Mouse (Mus musculus) stomach, postnatal 0 days (tissue): Measurements from ENCODE around the gene Psors1c2. TPM values are rescaled to one million over a fixed set of nuclear protein-coding genes. Genes with fewer than 3 reads are reported as not detected.

Experiments
- ATAC-seq: fragments of 200-750 bp; cut with Nextera tagmentation; 2 replicates; pipeline ENCODE4 v1.8.0; 2017; ENCODE audit not compliant: low FRiP score, low TSS enrichment
- DNase-seq: peaks from one replicate; pipeline ENCODE4 v3.0.0-alpha.2; 2016; ENCODE audit warnings: low spot score
- H3K27ac ChIP-seq: fragments of 300-500 bp; sonication (generic); replicated peaks from 2 replicates; pipeline ENCODE4 v1.5.1; 2014; ENCODE audit warnings: mild to moderate bottlenecking, control low read depth
- H3K27me3 ChIP-seq: fragments of 300-500 bp; sonication (generic); 2 replicates; pipeline ENCODE4 v1.6.1; 2014; ENCODE audit warnings: low read length; ENCODE audit not compliant: control insufficient read depth, insufficient read depth
- H3K36me3 ChIP-seq: fragments of 300-500 bp; sonication (generic); 2 replicates; pipeline ENCODE4 v1.6.1; 2014; ENCODE audit warnings: low read length, mixed read lengths; ENCODE audit not compliant: control insufficient read depth, insufficient read depth
- H3K4me1 ChIP-seq: fragments of 300-500 bp; sonication (generic); replicated peaks from 2 replicates; pipeline ENCODE4 v1.6.1; 2014; ENCODE audit warnings: antibody characterized with exemption; ENCODE audit not compliant: control insufficient read depth, insufficient read depth
- H3K4me2 ChIP-seq: fragments of 300-500 bp; sonication (generic); replicated peaks from 2 replicates; pipeline ENCODE4 v1.6.1; 2014; ENCODE audit warnings: low read depth, mild to moderate bottlenecking, control low read depth, moderate library complexity
- H3K4me3 ChIP-seq: fragments of 300-500 bp; sonication (generic); 2 replicates; pipeline ENCODE4 v1.5.1; 2014; ENCODE audit warnings: low read depth, low read length, control low read depth
- H3K9ac ChIP-seq: fragments of 300-500 bp; sonication (generic); 2 replicates; pipeline ENCODE4 v1.6.1; 2014; ENCODE audit warnings: mild to moderate bottlenecking, low read length, control low read depth, mixed read lengths
- H3K9me3 ChIP-seq: fragments of 300-500 bp; sonication (generic); 2 replicates; pipeline ENCODE4 v1.6.1; 2016; ENCODE audit warnings: low read length; ENCODE audit not compliant: control insufficient read depth
- CTCF ChIP-seq: IDR thresholded peaks from 2 replicates; pipeline ENCODE4 v1.5.1; 2016; ENCODE audit warnings: antibody characterized with exemption, low read depth, mild to moderate bottlenecking, moderate library complexity
- EP300 ChIP-seq: optimal IDR thresholded peaks from 2 replicates; pipeline ENCODE3; 2016; ENCODE audit warnings: antibody characterized with exemption
- WGBS: fragments of 180-500 bp; shearing (Covaris S2); extraction: QIAGEN DNeasy Blood & Tissue Kit; methylation state at CpG from one replicate; pipeline ENCODE4 v1.1.7; 2014; 5-methylcytosine and 5-hydroxymethylcytosine counted together
- polyA plus RNA-seq: library from polyadenylated mRNA; unstranded; fragments of >200 nt; fragmentation: Nextera tagmentation; extraction: Ambion mirVana; gene quantifications from 2 replicates; pipeline ENCODE4 v1.2.1, GENCODE M21; 2015

The Psors1c2 gene
- polyA plus RNA-seq, 1 experiment from 2014 or later, result 66.8 TPM

DNA sequence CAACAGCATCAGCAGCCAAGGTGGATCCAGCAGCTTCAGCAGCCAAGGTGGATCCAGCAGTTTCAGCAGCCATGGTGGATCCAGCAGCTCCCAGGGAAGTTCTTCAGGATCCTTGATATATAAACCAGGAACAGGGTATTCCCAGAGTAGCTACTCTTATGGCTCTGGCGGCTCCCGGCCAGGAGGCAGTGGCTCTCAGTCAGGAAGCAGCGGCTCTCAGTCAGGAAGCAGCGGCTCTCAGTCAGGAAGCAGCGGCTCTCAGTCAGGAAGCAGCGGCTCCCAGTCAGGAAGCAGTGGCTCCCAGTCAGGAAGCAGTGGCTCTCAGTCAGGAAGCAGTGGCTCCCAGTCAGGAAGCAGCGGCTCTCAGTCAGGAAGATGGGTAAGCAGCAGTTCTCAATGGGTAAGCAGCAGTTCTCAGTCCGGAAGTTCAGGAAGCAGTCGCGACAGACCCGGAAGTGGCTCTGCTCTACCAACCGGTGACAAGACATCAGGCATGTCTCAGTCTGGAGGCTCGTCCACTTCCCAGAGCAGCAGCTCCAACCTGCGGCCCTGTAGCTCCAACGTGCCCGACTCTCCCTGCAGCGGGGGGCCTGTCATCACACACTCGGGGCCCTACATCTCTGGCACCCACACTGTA is 21.9 kb downstream of the Psors1c2 start:
- Histone ChIP-seq H3K4me1 (no peaks in the 10 kb centered on the region), H3K9ac (no peak overlapping the region), H3K36me3 (no peaks in the 10 kb centered on the region), H3K4me2 (no peak overlapping the region), H3K27ac (no peak overlapping the region), H3K27me3 (no peaks in the 10 kb centered on the region), H3K9me3 (no peaks in the 10 kb centered on the region), H3K4me3 (no peak overlapping the region)
- 93% methylated on average over 18 of the region's 18 CpGs for WGBS
- DNase-seq (no peak), ATAC-seq (no peak)
- no peak for TF ChIP-seq EP300
- no peak for TF ChIP-seq CTCF

DNA sequence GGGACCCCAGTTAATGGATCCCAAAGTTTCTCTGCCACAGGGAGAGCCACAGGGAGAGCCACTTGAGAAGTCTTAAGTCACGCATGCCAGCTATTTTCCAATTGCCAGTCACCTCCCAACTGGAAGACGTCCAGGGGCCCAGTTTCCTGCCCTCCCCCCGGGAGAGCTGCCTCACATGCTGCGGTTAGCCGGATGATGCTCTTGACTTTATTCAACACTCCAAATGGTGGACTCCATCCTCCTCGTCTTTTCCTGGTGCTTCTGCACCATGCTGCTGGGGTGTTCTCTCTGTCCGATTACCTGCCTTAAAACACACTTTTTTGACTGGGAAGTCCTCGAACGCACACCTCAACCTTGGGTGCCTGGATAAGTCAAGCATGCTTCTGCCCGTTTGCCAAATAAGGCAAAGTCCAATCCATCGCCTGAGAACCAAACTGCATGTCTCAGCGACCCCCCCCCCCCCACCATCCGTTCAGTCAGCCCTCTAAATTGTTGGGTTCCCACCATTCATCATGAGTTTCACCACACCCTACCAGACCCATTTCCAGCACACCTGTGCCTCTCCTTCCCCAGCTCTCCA is 23.3 kb downstream of the Psors1c2 start:
- Histone ChIP-seq H3K27ac (0 out of 2 replicates have a peak overlapping the region, but pooled peaks have one; percentile 18), H3K9me3 (no peaks in the 10 kb centered on the region), H3K4me3 (no peak overlapping the region), H3K27me3 (no peaks in the 10 kb centered on the region), H3K4me1 (no peaks in the 10 kb centered on the region), H3K9ac (no peak overlapping the region), H3K4me2 (no peak overlapping the region), H3K36me3 (no peaks in the 10 kb centered on the region)
- no peak for DNase-seq
- 81% methylated on average over 13 of the region's 13 CpGs for WGBS
- no peak for ATAC-seq
- TF ChIP-seq EP300, result no peak
- no peak for TF ChIP-seq CTCF

DNA sequence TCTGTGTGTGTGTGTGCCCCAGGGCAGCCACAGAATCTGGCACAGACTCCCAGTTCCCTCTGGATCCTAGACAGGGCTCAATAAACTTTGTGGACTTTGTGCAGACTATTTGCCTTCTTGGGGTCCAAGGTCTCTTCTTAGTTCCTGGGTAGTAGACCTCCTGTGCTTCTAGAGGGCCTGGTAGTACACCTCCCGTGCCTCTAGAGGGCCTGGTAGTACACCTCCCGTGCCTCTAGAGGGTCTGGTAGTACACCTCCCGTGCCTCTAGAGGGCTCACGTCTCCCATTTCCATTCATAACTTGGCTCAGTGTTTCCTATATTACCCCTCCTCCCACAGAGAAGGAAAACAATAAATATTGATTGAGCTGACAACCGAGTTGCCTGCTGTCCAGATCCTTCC is 23.8 kb downstream of the Psors1c2 start:
- Histone ChIP-seq H3K9ac (no peak overlapping the region), H3K4me3 (no peak overlapping the region), H3K27me3 (no peaks in the 10 kb centered on the region), H3K4me1 (no peaks in the 10 kb centered on the region), H3K36me3 (no peaks in the 10 kb centered on the region), H3K9me3 (no peaks in the 10 kb centered on the region), H3K27ac (peak overlapping the region; percentile 56; the same call in 1 of the 2 replicates), H3K4me2 (0 out of 2 replicates have a peak overlapping the region, but pooled peaks have one; percentile 25)
- peak; percentile 73 for DNase-seq
- WGBS, result 21% methylated on average over 5 of the region's 5 CpGs
- ATAC-seq, result peak; percentile 74
- TF ChIP-seq EP300, result no peak
- TF ChIP-seq CTCF, result peak; percentile 91

DNA sequence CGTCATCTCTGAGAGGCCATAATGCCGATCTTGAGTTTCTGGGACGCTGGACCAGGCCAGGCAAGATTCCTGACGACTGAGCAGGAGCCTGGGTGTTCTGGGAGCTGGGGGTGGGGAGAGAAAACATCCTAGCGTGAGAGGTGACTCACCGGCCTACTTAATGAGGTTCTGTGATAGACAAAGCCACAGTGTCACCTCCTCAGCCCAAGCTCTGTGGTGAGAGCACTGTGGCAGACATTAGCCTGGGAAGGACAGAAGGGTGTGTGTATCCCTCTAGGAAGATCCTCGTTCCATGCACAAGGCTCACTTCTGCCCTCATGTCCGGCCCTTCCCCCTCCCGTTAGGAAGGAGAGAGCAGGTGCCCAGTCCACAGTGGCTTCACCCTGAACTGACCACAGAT is 24.4 kb downstream of the Psors1c2 start:
- TF ChIP-seq CTCF (no peak), EP300 (no peak)
- Histone ChIP-seq H3K4me3 (no peak overlapping the region), H3K9ac (no peak overlapping the region), H3K27me3 (no peaks in the 10 kb centered on the region), H3K27ac (peak overlapping the region; percentile 56), H3K36me3 (no peaks in the 10 kb centered on the region), H3K4me2 (peak overlapping the region; percentile 25; the same call in 1 of the 2 replicates), H3K9me3 (no peaks in the 10 kb centered on the region), H3K4me1 (no peaks in the 10 kb centered on the region)
- WGBS, result 54% methylated on average over 9 of the region's 9 CpGs
- no peak for DNase-seq
- ATAC-seq, result peak; percentile 78

DNA sequence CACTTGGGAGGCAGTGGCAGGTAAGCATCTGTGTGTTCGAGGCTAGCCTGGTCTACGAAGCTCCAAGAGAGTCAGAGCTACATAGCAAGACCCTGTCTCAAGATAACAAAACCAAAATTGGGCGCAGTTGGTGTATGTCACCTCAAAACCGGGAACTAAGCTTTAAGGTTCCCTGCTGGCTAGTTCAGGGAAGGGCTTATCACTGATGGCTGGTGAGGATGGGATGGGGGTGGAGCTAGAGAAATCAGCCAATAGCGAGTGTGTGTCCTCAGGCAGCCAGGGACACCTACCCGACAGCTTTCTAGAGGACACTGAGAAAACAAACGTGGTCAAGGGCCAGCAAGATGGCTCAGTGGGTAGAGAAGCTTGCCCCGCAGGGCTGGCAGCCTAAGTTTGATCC is 25.2 kb downstream of the Psors1c2 start:
- TF ChIP-seq CTCF (no peak), EP300 (no peak)
- DNase-seq, result no peak
- 62% methylated on average over 8 of the region's 8 CpGs for WGBS
- no peaks in the 10 kb centered on the region for H3K9me3 ChIP-seq
- H3K27ac ChIP-seq, result no peak overlapping the region
- no peak overlapping the region for H3K9ac ChIP-seq
- H3K4me3 ChIP-seq, result no peak overlapping the region
- no peaks in the 10 kb centered on the region for H3K27me3 ChIP-seq
- H3K4me1 ChIP-seq, result no peaks in the 10 kb centered on the region
- no peaks in the 10 kb centered on the region for H3K36me3 ChIP-seq
- no peak for ATAC-seq
- H3K4me2 ChIP-seq, result no peak overlapping the region

DNA sequence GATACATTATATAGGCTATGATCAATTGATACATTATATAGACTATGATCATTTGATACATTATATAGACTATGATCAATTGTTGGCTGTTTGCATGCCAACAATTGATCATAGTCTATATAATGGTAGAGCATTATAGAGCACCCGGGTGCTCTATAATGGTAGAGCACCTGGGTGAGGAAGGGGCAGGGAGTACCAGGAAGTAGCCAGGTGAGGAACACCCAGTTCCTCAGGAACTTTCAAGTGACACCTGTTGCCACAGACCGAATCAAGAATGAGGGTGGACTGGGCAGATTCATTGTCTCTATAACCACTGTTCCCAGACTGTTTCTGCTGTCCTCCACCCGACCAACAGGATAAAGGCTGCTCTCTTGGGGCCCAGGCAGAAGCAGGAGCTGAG is 34.1 kb downstream of the Psors1c2 start, which contains the start of gene 2300002M23Rik:
Gene 2300002M23Rik (plus strand): TSS at position 301 of the 400 bp plus-strand sequence.
- 53% methylated on average over 3 of the region's 3 CpGs for WGBS

More for the DNA sequence above, 34.1 kb downstream of the Psors1c2 start, which contains the start of gene 2300002M23Rik:
- Histone ChIP-seq H3K4me2 (no peak within 1 kb of the TSS), H3K9me3 (no peaks in the 10 kb centered on the region), H3K4me1 (no peaks in the 10 kb centered on the region), H3K4me3 (no peak within 1 kb of the TSS), H3K9ac (no peak within 1 kb of the TSS; the same call in 1 of the 2 replicates), H3K36me3 (no peaks in the 10 kb centered on the region), H3K27ac (no peak within 1 kb of the TSS), H3K27me3 (no peaks in the 10 kb centered on the region)
- no peak for TF ChIP-seq CTCF
- TF ChIP-seq EP300, result no peak
- DNase-seq (peak; percentile 11), ATAC-seq (no peak)
